Mouse (Mus musculus) mesoderm, embryonic 11.5 days (tissue): ENCODE data around the gene Tulp2.
"Not testable (repeated sequence)": the region's sequence is repeated elsewhere in the genome, so short reads cannot be mapped to it uniquely, and the experiment has no call there.

Experiments
- DNase-seq: peaks from one replicate; pipeline ENCODE4 v3.0.0-alpha.2; 2012; ENCODE audit warnings: low read depth, low spot score

The Tulp2 gene

DNA sequence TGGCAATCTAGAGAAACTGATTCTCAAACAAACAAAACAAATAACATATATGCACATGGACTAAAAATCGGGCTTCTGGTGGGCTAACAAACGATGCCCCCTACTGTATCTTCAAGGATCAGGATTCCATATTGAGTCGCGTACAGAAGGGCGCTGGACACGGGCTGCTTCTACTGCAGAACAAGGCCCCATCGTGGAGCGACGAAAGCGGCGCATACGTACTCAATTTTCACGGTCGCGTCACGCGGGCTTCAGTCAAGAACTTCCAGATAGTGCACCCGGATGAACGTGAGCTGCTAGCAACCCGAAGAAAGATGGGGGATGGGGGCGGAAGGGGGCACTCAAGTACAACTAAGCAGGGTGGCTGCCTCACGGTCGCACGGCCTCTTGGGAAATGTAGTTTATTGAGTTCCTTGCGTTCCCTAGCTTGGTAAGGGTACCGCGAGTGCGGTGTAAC lies 40.1 kb downstream of the Tulp2 start:
- DNase-seq: peak; percentile 93

- DNase-seq: no peak
Measured at GRCm38 (mm10) chr7:45522194-45522752, 40.6 kb downstream of the Tulp2 start.

DNA sequence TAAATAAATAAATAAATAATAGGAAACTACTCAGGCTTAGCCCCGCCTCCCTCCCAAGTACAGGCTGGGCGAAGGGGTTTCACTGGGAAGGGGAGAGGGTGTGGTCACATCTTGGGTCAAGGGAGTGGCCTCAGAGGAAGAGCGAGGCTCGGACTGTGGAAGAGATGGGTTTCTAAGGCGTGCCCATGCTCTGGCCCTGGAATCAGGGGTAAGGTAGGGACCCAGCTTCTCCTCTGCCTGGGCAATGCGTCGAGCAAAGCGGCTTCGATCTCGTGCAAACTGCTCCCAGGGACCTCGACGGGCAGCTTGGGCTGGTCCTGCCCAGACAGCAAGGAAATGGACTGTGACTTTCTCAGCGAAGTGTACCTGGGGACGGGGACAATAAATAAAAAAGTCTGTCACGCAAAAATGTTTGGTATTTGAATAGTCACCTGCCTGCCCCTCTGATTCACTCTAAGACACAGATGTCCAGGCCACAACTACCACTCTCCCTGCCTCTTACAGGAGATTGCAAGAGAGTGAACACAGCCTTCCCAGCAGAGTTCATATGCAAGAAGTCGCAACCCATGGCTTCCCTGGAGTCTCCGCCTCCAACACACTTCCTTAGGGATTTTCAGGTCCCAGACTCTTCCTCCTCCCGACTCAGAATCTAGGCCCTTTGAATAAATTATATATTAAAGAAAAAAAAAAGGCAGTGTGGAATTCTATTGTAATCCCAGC lies 41.4 kb downstream of the Tulp2 start:
- DNase-seq: no peak

- no peak for DNase-seq
Measured at GRCm38 (mm10) chr7:45523678-45524170, 42.0 kb downstream of the Tulp2 start.

DNA sequence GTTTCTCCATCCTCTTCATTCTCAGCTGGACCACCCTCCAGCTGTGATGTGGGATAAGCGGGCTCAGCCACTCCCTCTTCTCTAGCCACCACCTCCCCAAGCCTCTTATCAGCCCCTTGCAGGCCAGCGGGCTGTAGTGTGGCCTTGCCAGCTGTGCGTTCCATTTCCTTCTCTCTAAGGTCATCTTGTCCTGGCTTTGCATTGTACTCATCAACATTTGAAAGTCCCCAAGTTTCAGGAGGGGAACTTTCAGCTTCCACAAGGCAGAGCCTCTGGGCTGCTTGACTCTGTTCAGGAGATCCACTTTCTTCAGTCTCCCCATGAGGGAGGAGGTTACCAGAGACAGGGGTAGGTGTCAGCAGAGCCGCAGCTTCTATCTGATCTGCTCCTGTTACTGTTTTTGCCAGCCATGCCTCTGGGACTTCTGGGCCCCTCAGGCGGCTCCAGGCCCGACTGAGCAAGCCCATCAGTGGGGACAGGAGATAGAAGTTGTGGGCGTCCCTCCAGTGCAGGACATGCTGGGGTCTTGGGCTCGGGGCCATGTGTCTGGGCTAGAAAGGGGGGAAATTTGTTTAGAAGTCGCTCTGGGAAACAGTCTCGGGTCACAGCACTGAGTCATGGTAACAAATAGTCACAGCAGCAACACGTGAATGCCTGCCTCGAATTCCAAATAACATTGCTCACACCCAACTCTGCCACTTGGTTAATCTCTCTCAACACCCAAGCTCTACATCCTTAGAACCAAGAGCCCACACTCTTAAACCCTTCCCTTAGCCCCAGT lies 43.4 kb downstream of the Tulp2 start:
- no peak for DNase-seq

GRCm38 (mm10) chr7:45525809-45526473 lies 44.3 kb downstream of the Tulp2 start, which contains the start of the genes Ppp1r15a and Plekha4:
Gene Ppp1r15a (minus strand): TSS chr7:45526268.
Gene Plekha4 (plus strand): TSS chr7:45526330.
- DNase-seq: peak; percentile 97

GRCm38 (mm10) chr7:45526474-45527120 lies 44.9 kb downstream of the Tulp2 start:
- no peak for DNase-seq

GRCm38 (mm10) chr7:45527169-45527568 lies 45.5 kb downstream of the Tulp2 start:
- DNase-seq: not testable (repeated sequence)

DNA sequence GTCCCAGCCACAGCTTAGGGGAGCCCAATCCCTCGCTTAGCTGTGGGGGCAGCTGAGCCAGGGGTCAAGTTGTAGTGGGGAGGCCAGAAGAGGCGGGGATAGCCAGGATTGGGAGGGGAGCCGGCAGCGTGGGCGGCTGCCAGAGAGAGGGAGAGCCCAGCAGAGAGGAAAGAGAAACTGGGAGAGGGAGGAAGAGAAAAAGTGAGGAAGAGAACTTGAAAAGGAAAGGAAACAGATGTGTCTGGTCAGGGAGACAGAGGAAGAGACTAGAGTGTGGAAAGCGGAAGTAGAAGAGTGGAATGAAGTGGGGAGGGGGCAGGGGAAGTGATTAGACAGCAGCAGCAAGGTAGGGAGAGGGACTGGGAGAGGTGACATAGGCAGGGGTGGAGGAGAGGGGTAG lies 47.8 kb downstream of the Tulp2 start:
- DNase-seq: no peak

GRCm38 (mm10) chr7:45530643-45531042 lies 49.0 kb downstream of the Tulp2 start:
- DNase-seq: no peak

DNA sequence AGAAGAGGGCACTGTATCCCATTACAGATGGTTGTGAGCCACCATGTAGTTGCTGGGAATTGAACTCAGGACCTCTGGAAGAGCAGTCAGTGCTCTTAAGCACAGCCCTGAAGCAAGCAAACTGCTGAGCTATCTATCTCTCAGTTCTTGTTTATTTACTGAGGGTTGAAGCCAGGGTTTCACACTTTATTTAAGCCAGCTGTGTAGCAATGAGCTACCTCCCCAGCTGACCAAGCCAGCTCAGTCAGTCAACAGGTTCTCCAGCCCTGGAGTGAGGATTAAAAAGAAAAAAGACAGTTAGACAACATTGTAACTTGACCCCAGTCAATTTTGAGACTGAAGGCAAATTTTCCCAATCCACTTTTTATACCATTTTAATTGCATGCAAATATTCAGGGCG lies 54.0 kb downstream of the Tulp2 start:
- no peak for DNase-seq

DNA sequence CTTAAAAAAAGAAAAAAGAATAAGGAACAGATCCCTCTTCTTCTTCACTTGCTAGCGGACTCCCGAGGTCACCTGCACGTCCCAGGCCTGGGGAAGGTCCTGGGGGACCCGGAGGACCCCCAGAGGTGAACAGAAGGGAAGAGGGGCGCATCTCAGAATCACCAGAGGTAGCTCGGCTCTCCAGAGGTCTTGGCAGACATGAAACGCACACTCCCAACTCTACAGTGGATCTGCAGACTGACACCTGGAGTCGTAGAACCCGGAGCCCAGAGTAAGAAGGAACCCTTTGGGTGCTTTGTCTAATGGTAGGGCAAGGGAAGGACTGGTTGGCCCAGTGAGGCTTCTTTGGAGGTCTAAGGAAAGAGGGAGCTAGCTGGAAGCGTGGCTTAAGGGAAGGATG lies 55.9 kb downstream of the Tulp2 start:
- DNase-seq: no peak

GRCm38 (mm10) chr7:45538163-45539041 lies 56.7 kb downstream of the Tulp2 start:
- DNase-seq: no peak

- DNase-seq: no peak
Measured at GRCm38 (mm10) chr7:45539095-45539494, 57.4 kb downstream of the Tulp2 start.

DNA sequence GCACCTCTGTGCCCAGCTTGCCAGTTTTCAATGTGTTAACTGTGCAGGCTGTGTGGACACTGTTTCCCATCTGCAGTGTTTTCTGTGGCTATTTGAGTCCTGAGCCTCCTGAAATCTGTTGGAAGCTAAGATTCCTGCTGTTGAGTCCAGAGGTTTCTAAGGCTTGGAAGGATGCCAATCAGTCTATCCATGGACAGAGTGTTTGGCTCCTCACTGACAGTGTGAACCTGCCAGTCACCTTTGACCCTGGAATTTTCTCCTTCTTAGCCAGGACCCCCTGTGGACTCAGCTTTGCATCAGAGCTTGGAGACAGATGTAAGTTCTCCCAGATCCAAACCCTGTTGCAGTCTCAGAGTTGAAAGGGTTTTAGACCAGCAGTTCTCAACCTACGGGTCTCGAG lies 58.5 kb downstream of the Tulp2 start:
- DNase-seq: no peak

GRCm38 (mm10) chr7:45544525-45544924 lies 62.8 kb downstream of the Tulp2 start:
- DNase-seq: no peak

DNA sequence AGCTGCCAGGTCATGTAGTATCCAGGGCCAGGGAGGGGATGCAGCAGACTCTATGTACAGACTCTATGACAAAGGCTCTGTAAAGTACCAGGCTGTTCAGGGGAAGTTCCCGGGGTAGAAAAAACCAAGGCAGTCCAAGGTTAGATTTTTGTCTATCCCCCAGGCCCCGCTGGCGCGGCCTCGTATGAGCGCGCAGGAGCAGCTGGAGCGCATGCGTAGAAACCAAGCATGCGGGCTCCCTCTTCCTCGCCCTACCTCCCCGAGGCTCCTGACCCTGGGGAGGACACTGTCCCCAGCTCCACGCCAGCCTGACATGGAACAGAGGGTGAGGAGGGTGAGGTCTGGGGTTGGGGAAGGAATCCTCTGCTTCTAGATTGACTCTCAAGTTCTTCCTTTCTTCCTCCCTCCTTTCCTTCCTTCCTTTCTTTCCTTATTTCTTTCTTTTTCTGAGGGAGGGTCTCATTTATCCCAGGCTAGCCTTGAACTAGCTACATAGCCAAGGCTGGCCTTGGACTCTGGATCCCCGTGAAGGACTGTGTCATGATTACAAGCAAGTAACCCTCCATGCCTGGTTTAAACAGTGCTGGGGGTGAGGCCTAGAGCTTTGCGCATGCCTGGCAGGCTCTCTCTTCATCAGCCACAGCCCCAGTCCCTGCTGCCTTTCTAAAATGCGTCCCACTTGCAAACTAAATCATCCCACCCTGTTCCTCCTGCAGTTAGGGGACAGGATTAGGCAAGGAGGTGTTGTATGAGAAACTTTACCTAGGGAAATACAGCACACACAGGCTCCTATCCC lies 68.2 kb downstream of the Tulp2 start:
- DNase-seq: no peak

DNA sequence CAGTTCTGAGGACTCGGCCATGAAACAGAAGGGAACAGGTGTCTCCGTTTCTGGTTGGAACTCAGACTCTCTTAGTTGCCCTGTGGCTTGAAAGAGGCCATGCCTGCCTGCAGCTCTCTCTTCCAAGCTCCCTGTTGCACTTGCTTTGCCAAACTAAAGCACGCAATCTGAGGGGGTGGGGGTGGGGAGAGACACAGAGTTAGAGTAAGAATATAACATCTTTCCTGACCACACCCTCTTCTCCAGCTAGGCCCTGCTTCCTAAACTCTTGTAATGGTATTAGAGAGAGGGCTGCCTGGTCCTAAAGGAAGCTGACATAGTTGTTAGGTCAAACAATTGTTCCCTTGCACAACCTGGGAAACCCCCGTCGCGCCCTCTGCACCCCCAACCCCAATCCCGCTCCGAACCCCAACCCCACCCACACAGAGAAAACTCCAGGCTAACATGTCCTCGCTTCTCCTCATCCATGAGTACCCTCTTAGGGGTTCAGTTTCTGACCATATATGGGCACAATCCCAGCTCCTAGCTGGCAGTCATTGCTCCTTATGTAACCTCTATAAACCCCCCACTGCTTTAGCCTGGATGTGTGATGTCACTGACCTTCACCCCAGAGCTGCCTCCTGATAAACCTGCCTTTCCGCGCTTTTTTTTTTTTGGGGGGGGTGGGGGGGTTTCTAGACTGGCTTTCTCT lies 69.3 kb downstream of the Tulp2 start:
- no peak for DNase-seq

DNA sequence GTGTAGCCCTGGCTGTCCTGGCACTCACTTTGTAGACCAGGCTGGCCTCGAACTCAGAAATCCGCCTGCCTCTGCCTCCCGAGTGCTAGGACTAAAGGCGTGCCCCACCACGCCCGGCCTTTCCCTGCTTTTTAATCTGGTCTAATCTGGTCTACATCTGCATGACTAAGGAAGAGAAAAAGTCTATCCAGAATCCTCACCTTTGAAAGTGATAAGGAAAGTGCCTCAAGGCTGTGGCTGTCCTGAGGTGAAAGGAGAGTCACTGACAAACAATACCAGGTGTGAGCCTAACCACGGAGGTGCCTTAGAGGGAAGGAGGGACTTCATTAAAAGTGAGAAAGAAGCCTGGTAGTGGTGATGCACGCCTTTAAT lies 69.8 kb downstream of the Tulp2 start:
- no peak for DNase-seq
